Mouse (Mus musculus) forebrain, embryonic 14.5 days (tissue): ENCODE data around the gene Gpr152. TPM values are rescaled to one million over a fixed set of nuclear protein-coding genes. Genes with fewer than 3 reads are reported as not detected.
"Not testable (repeated sequence)": the region's sequence is repeated elsewhere in the genome, so short reads cannot be mapped to it uniquely, and the experiment has no call there.

Experiments used
- ATAC-seq: fragments of 200-750 bp; cut with Nextera tagmentation; 2 replicates; pipeline ENCODE4 v1.8.0; 2017; ENCODE audit warnings: mild to moderate bottlenecking, moderate library complexity
- DNase-seq: peaks from one replicate; pipeline ENCODE4 v3.0.0-alpha.2; 2015; ENCODE audit warnings: low spot score
- H3K27ac ChIP-seq: fragments of 300-500 bp; sonication (generic); 2 replicates; pipeline ENCODE4 v1.5.1; 2014; ENCODE audit warnings: low read depth, mild to moderate bottlenecking, control low read depth, low read length, moderate library complexity
- H3K27me3 ChIP-seq: fragments of 300-500 bp; sonication (generic); replicated peaks from 2 replicates; pipeline ENCODE4 v1.6.1; 2014; ENCODE audit warnings: low read length, control low read depth, mixed read lengths; ENCODE audit not compliant: control insufficient read depth, insufficient read depth
- H3K36me3 ChIP-seq: fragments of 300-500 bp; sonication (generic); 2 replicates; pipeline ENCODE4 v1.6.1; 2014; ENCODE audit warnings: low read length, control low read depth; ENCODE audit not compliant: control insufficient read depth, insufficient read depth
- H3K4me1 ChIP-seq: fragments of 300-500 bp; sonication (generic); 2 replicates; pipeline ENCODE4 v1.6.1; 2014; ENCODE audit warnings: antibody characterized with exemption, low read length, control low read depth; ENCODE audit not compliant: control insufficient read depth, insufficient read depth
- H3K4me2 ChIP-seq: fragments of 300-500 bp; sonication (generic); 2 replicates; pipeline ENCODE4 v1.6.1; 2014; ENCODE audit warnings: mild to moderate bottlenecking, control low read depth, low read length
- H3K4me3 ChIP-seq: fragments of 300-500 bp; sonication (generic); 2 replicates; pipeline ENCODE4 v1.5.1; 2014; ENCODE audit warnings: low read depth, low read length, control low read depth
- H3K9ac ChIP-seq: fragments of 300-500 bp; sonication (generic); 2 replicates; pipeline ENCODE4 v1.6.1; 2014; ENCODE audit warnings: mild to moderate bottlenecking, low read length, control low read depth, moderate library complexity
- H3K9me3 ChIP-seq: fragments of 300-500 bp; sonication (generic); replicated peaks from 2 replicates; pipeline ENCODE4 v1.6.1; 2016; ENCODE audit warnings: low read length, control low read depth, mixed read lengths; ENCODE audit not compliant: control insufficient read depth
- WGBS: fragments of 180-500 bp; shearing (Covaris S2); extraction: QIAGEN DNeasy Blood & Tissue Kit; methylation state at CpG from one replicate; pipeline ENCODE4 v1.1.7; 2014; 5-methylcytosine and 5-hydroxymethylcytosine counted together
- polyA plus RNA-seq: library from polyadenylated mRNA; unstranded; fragments of >200 nt; fragmentation: Nextera tagmentation; extraction: Ambion mirVana; gene quantifications from 2 replicates; pipeline ENCODE4 v1.2.1, GENCODE M21; 2014

The Gpr152 gene
- polyA plus RNA-seq, 1 experiment from 2014 or later, result not detected

- no peak for DNase-seq
- no peaks in the 10 kb centered on the region for H3K27me3 ChIP-seq
- no peak for ATAC-seq
- no peak overlapping the region for H3K4me3 ChIP-seq
- peaks cover 9% of the 10 kb centered on the region; the same call in 1 of the 2 replicates for H3K36me3 ChIP-seq
- H3K9me3 ChIP-seq, result no peaks in the 10 kb centered on the region
- H3K27ac ChIP-seq, result no peak overlapping the region
- 82% methylated on average over 7 of the region's 7 CpGs for WGBS
- no peak overlapping the region for H3K4me2 ChIP-seq
- no peak overlapping the region for H3K9ac ChIP-seq
- H3K4me1 ChIP-seq, result peaks cover 13% of the 10 kb centered on the region
Observed at GRCm38 (mm10) chr19:4122411-4123370, 16.9 kb upstream of the Gpr152 start.

- H3K9me3 ChIP-seq, result no peaks in the 10 kb centered on the region
- no peak for DNase-seq
- peaks cover 13% of the 10 kb centered on the region for H3K4me1 ChIP-seq
- ATAC-seq, result no peak
- no peak overlapping the region for H3K4me3 ChIP-seq
- no peak overlapping the region for H3K27ac ChIP-seq
- H3K4me2 ChIP-seq, result no peak overlapping the region
- H3K27me3 ChIP-seq, result no peaks in the 10 kb centered on the region
- H3K9ac ChIP-seq, result no peak overlapping the region
- 84% methylated on average over 4 of the region's 4 CpGs for whole genome bisulfite sequencing
- H3K36me3 ChIP-seq, result peaks cover 18% of the 10 kb centered on the region
Observed at GRCm38 (mm10) chr19:4124432-4124831, 15.2 kb upstream of the Gpr152 start.

GRCm38 (mm10) chr19:4125268-4125667, 14.3 kb upstream of the Gpr152 start:
- peak overlapping the region; percentile 82 for H3K4me2 ChIP-seq
- H3K36me3 ChIP-seq, result peaks cover 26% of the 10 kb centered on the region
- H3K9ac ChIP-seq, result peak overlapping the region; percentile 26; the same call in 1 of the 2 replicates
- 11% methylated on average over 4 of the region's 4 CpGs for WGBS
- not testable (repeated sequence) for H3K9me3 ChIP-seq, H3K27ac ChIP-seq, H3K27me3 ChIP-seq
- peak; percentile 27 for ATAC-seq
- peaks cover 13% of the 10 kb centered on the region for H3K4me1 ChIP-seq
- H3K4me3 ChIP-seq, result peak overlapping the region; percentile 76
- peak; percentile 28 for DNase-seq

- H3K4me3 ChIP-seq, result peak within 1 kb of the TSS; percentile 76
- ATAC-seq (peak; percentile 91), DNase-seq (peak; percentile 98)
- no peaks in the 10 kb centered on the region for H3K27me3 ChIP-seq
- H3K4me1 ChIP-seq, result peaks cover 9% of the 10 kb centered on the region
- H3K4me2 ChIP-seq, result peak within 1 kb of the TSS; percentile 82
- peak within 1 kb of the TSS; percentile 85 for H3K9ac ChIP-seq
- no peaks in the 10 kb centered on the region for H3K9me3 ChIP-seq
- WGBS, result under 1% methylated on average over 56 of the region's 64 CpGs
- peak within 1 kb of the TSS; percentile 52; the same call in 1 of the 2 replicates for H3K27ac ChIP-seq
- peaks cover 26% of the 10 kb centered on the region for H3K36me3 ChIP-seq
Observed at GRCm38 (mm10) chr19:4125741-4126696, 13.6 kb upstream of the Gpr152 start, which contains the start of gene Aip. Gene Aip (minus strand): TSS chr19:4125858.

GRCm38 (mm10) chr19:4126759-4127495, 12.7 kb upstream of the Gpr152 start:
- Histone ChIP-seq H3K9ac (peak overlapping the region; percentile 85), H3K4me1 (peaks cover 9% of the 10 kb centered on the region), H3K4me2 (peak overlapping the region; percentile 82), H3K27me3 (no peaks in the 10 kb centered on the region), H3K4me3 (peak overlapping the region; percentile 76), H3K27ac (no peak overlapping the region), H3K9me3 (no peaks in the 10 kb centered on the region), H3K36me3 (peaks cover 34% of the 10 kb centered on the region)
- WGBS, result 76% methylated on average over 7 of the region's 7 CpGs
- ATAC-seq, result no peak
- DNase-seq, result no peak

- Histone ChIP-seq H3K27me3 (no peaks in the 10 kb centered on the region), H3K4me3 (no peak overlapping the region), H3K4me1 (peaks cover 9% of the 10 kb centered on the region), H3K9ac (no peak overlapping the region), H3K9me3 (no peaks in the 10 kb centered on the region), H3K27ac (no peak overlapping the region), H3K36me3 (peaks cover 49% of the 10 kb centered on the region), H3K4me2 (no peak overlapping the region)
- ATAC-seq, result no peak
- DNase-seq, result no peak
- WGBS, result 96% methylated on average over 7 of the region's 7 CpGs
Observed at GRCm38 (mm10) chr19:4129462-4129861, 10.1 kb upstream of the Gpr152 start.

GRCm38 (mm10) chr19:4130106-4130505, 9.5 kb upstream of the Gpr152 start:
- H3K4me2 ChIP-seq, result no peak overlapping the region
- no peak for ATAC-seq
- H3K9ac ChIP-seq, result no peak overlapping the region
- H3K4me1 ChIP-seq, result peaks cover 9% of the 10 kb centered on the region
- H3K27me3 ChIP-seq, result no peaks in the 10 kb centered on the region
- peaks cover 49% of the 10 kb centered on the region for H3K36me3 ChIP-seq
- H3K4me3 ChIP-seq, result no peak overlapping the region
- DNase-seq, result no peak
- H3K9me3 ChIP-seq, result no peaks in the 10 kb centered on the region
- WGBS, result 88% methylated on average over 4 of the region's 4 CpGs
- no peak overlapping the region for H3K27ac ChIP-seq

GRCm38 (mm10) chr19:4131075-4131474, 8.5 kb upstream of the Gpr152 start:
- no peaks in the 10 kb centered on the region for H3K27me3 ChIP-seq
- peaks cover 9% of the 10 kb centered on the region for H3K4me1 ChIP-seq
- DNase-seq (no peak), ATAC-seq (no peak)
- H3K4me2 ChIP-seq, result no peak overlapping the region
- H3K9ac ChIP-seq, result no peak overlapping the region
- H3K36me3 ChIP-seq, result peaks cover 49% of the 10 kb centered on the region
- H3K9me3 ChIP-seq, result no peaks in the 10 kb centered on the region
- no peak overlapping the region for H3K4me3 ChIP-seq
- 90% methylated on average over 5 of the region's 5 CpGs for WGBS
- H3K27ac ChIP-seq, result no peak overlapping the region
